Mouse (Mus musculus): Measurements from ENCODE around the gene Srcin1. TPM values are rescaled to one million over a fixed set of nuclear protein-coding genes. Genes with fewer than 3 reads are reported as not detected.

The Srcin1 gene
- polyA plus RNA-seq, 1 experiment from 2014 or later = 0.33 TPM

- H3K27ac ChIP-seq = no peak overlapping the region
- no peaks in the 10 kb centered on the region for H3K9me3 ChIP-seq
- 82% methylated on average over 10 of the region's 10 CpGs for WGBS
- no peak for ATAC-seq (ENCODE audit: insufficient read depth, low FRiP score, low read depth)
- H3K4me1 ChIP-seq = no peaks in the 10 kb centered on the region
- no peak overlapping the region for H3K4me2 ChIP-seq
- H3K9ac ChIP-seq = no peak overlapping the region
- H3K4me3 ChIP-seq (replicated peaks) = no peak overlapping the region
- no peaks in the 10 kb centered on the region for H3K27me3 ChIP-seq (replicated peaks)
- peaks cover 59% of the 10 kb centered on the region for H3K36me3 ChIP-seq
Observed at GRCm38 (mm10) chr11:97466444-97467160, 109.4 kb downstream of the Srcin1 start.

DNA sequence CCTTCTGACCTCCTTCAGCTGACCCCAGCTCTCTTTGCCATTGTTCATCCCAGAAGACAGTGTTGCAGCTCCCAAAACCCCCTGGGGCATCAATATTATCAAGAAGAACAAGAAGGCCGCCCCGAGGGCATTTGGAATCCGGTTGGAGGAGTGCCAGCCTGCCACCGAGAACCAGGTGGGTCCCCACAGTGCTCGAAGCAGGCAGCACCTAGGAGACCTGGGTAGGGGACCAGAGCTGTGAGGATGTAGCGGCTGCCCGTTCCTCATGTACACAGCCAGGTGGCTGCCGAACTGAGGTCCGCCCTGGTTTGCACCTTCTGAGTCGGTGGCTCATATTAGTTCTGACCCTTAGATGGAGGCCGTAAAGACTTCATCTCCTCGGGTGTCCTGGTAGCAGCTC is 110.0 kb downstream of the Srcin1 start:
- Histone ChIP-seq H3K36me3 (peaks cover 60% of the 10 kb centered on the region), H3K9ac (no peak overlapping the region), H3K9me3 (no peaks in the 10 kb centered on the region), H3K4me2 (no peak overlapping the region), H3K4me3 (replicated peaks) (no peak overlapping the region), H3K27me3 (replicated peaks) (no peaks in the 10 kb centered on the region), H3K4me1 (no peaks in the 10 kb centered on the region), H3K27ac (no peak overlapping the region)
- ATAC-seq (ENCODE audit: insufficient read depth, low FRiP score, low read depth) = no peak
- WGBS = 93% methylated on average over 12 of the region's 12 CpGs

GRCm38 (mm10) chr11:97463991-97464390 is 112.0 kb downstream of the Srcin1 start:
- WGBS = 91% methylated on average over 4 of the region's 4 CpGs
- Histone ChIP-seq H3K27ac (no peak overlapping the region), H3K9ac (no peak overlapping the region), H3K4me1 (no peaks in the 10 kb centered on the region), H3K36me3 (peaks cover 60% of the 10 kb centered on the region), H3K4me3 (replicated peaks) (no peak overlapping the region), H3K4me2 (no peak overlapping the region), H3K27me3 (replicated peaks) (no peaks in the 10 kb centered on the region), H3K9me3 (no peaks in the 10 kb centered on the region)
- no peak for ATAC-seq (ENCODE audit: insufficient read depth, low FRiP score, low read depth)

DNA sequence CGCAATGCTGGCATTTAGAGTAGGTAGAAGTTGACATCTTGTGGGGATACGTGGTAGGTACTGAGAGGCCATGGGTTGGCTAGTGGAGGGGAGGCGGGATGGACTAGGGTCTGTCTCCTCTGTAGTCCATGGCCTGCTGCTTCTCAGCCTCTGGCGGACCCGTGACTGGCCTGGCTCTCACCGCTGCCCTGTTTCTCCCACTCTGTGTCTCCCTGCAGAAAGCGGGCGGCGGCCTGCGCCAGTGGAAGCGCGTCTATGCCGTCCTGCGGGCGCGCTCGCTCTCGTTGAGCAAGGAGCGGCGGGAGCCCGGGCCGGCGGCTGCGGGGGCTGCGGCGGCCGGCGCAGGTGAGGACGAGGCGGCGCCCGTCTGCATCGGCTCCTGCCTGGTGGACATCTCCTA is 112.8 kb downstream of the Srcin1 start:
- 59% methylated on average over 33 of the region's 33 CpGs for WGBS
- ATAC-seq (ENCODE audit: insufficient read depth, low FRiP score, low read depth) = no peak
- Histone ChIP-seq H3K27me3 (replicated peaks) (no peaks in the 10 kb centered on the region), H3K4me1 (no peaks in the 10 kb centered on the region), H3K4me3 (replicated peaks) (no peak overlapping the region), H3K4me2 (no peak overlapping the region), H3K9ac (no peak overlapping the region), H3K27ac (no peak overlapping the region), H3K9me3 (no peaks in the 10 kb centered on the region), H3K36me3 (peaks cover 65% of the 10 kb centered on the region)

DNA sequence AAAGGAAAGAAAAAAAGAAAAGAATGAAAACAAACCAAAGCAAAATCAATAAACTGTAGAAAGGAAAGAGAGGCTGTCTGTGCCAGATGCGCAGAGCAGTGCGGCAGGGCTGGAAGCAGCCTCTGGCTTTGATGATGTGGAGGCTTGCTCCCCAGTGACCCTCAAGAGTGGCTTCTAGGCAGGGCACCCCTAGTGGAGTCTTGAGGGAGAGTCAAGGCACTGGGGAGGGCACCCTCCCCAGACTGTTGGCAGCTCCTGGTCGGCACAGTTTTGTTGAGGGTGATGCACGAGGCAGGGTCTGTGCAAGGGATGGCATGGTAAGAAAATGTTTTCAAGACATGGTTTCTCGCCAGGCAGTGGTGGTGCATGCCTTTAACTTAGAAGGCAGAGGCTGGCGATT is 113.4 kb downstream of the Srcin1 start:
- Histone ChIP-seq H3K27me3 (replicated peaks) (no peaks in the 10 kb centered on the region), H3K4me2 (no peak overlapping the region), H3K4me3 (replicated peaks) (no peak overlapping the region), H3K4me1 (no peaks in the 10 kb centered on the region), H3K36me3 (peaks cover 71% of the 10 kb centered on the region), H3K27ac (no peak overlapping the region), H3K9me3 (no peaks in the 10 kb centered on the region), H3K9ac (no peak overlapping the region)
- 93% methylated on average over 6 of the region's 6 CpGs for WGBS
- ATAC-seq (ENCODE audit: insufficient read depth, low FRiP score, low read depth) = no peak

DNA sequence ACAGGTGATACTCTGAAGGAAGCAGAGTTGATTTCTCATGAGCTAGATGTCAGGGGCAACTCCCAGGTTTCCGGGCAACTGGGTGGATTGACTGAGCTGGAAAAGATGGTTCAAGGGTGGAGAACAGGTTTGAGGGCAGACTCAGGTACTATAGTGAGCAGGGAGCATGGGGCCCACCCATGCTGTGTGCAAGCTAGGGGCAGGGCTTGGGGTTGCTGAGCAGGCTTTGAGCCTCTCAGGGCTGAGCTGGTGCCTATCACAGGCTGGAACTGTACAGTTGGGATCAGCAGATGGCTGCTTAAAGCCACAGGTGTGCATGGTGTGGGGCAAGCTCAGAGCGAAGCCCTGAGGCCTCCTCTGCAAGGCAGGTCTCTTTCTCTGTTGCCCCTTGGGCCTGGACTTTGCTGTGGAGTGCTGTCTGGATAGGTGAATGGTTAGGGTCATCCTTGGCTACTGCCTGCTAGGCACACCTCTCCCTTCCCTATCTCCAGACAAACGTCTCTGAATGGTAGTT is 114.6 kb downstream of the Srcin1 start:
- ATAC-seq (ENCODE audit: insufficient read depth, low FRiP score, low read depth) = no peak

More for the DNA sequence above, 114.6 kb downstream of the Srcin1 start:
- no peak overlapping the region for H3K4me3 ChIP-seq (replicated peaks)
- no peaks in the 10 kb centered on the region for H3K4me1 ChIP-seq
- H3K9ac ChIP-seq = no peak overlapping the region
- H3K27ac ChIP-seq = no peak overlapping the region
- no peaks in the 10 kb centered on the region for H3K9me3 ChIP-seq
- 90% methylated on average over 3 of the region's 3 CpGs for WGBS
- no peaks in the 10 kb centered on the region for H3K27me3 ChIP-seq (replicated peaks)
- H3K36me3 ChIP-seq = peaks cover 68% of the 10 kb centered on the region
- H3K4me2 ChIP-seq = no peak overlapping the region

Other genes starting within 250 kb of the Srcin1 start
- gene Gpr179, start 224.1 kb downstream of the Srcin1 start, polyA plus RNA-seq (2015; fragmentation: Nextera tagmentation; extraction: Ambion mirVana) = 0.19 and 0.21 TPM in 2 replicates
- 3.4 and 3.8 TPM in 2 replicates for gene Socs7, start 213.6 kb downstream of the Srcin1 start, polyA plus RNA-seq (2015; fragmentation: Nextera tagmentation; extraction: Ambion mirVana)
- gene Arhgap23, start 160.7 kb downstream of the Srcin1 start, polyA plus RNA-seq (2015; fragmentation: Nextera tagmentation; extraction: Ambion mirVana) = 6.1 and 6.2 TPM in 2 replicates
- 0.71 and 0.89 TPM in 2 replicates for gene 4933428G20Rik, start 75.8 kb downstream of the Srcin1 start, polyA plus RNA-seq (2015; fragmentation: Nextera tagmentation; extraction: Ambion mirVana)
- 3.7 and 3.9 TPM in 2 replicates for gene Epop, start 53.5 kb upstream of the Srcin1 start, polyA plus RNA-seq (2015; fragmentation: Nextera tagmentation; extraction: Ambion mirVana)
- 2.2 TPM in 2 replicates for gene Mllt6, start 87.2 kb upstream of the Srcin1 start, polyA plus RNA-seq (2015; fragmentation: Nextera tagmentation; extraction: Ambion mirVana)
- gene Cisd3, start 109.6 kb upstream of the Srcin1 start, polyA plus RNA-seq (2015; fragmentation: Nextera tagmentation; extraction: Ambion mirVana) = 37.2 and 40.7 TPM in 2 replicates
- gene Pcgf2, start 124.3 kb upstream of the Srcin1 start, polyA plus RNA-seq (2015; fragmentation: Nextera tagmentation; extraction: Ambion mirVana) = 12.1 and 13.6 TPM in 2 replicates
- 396 and 424 TPM in 2 replicates for gene Psmb3, start 127.2 kb upstream of the Srcin1 start, polyA plus RNA-seq (2015; fragmentation: Nextera tagmentation; extraction: Ambion mirVana)
- gene Pip4k2b, start 168.5 kb upstream of the Srcin1 start, polyA plus RNA-seq (2015; fragmentation: Nextera tagmentation; extraction: Ambion mirVana) = 1.4 and 1.5 TPM in 2 replicates
- 14.8 and 16.8 TPM in 2 replicates for gene Cwc25, start 190.4 kb upstream of the Srcin1 start, polyA plus RNA-seq (2015; fragmentation: Nextera tagmentation; extraction: Ambion mirVana)
- gene 1700001P01Rik, start 199.7 kb upstream of the Srcin1 start, polyA plus RNA-seq (2015; fragmentation: Nextera tagmentation; extraction: Ambion mirVana) = 0.37 and 0.60 TPM in 2 replicates
- 502 and 526 TPM in 2 replicates for gene Rpl23, start 206.3 kb upstream of the Srcin1 start, polyA plus RNA-seq (2015; fragmentation: Nextera tagmentation; extraction: Ambion mirVana)
- 112 and 122 TPM in 2 replicates for gene Lasp1, start 222.8 kb upstream of the Srcin1 start, polyA plus RNA-seq (2015; fragmentation: Nextera tagmentation; extraction: Ambion mirVana)

Measured in stomach, embryonic 15.5 days (tissue).